Mouse (Mus musculus): ENCODE results near the gene Emc7.
"Not testable (repeated sequence)": the region's sequence is repeated elsewhere in the genome, so short reads cannot be mapped to it uniquely, and the experiment has no call there.

The Emc7 gene

DNA sequence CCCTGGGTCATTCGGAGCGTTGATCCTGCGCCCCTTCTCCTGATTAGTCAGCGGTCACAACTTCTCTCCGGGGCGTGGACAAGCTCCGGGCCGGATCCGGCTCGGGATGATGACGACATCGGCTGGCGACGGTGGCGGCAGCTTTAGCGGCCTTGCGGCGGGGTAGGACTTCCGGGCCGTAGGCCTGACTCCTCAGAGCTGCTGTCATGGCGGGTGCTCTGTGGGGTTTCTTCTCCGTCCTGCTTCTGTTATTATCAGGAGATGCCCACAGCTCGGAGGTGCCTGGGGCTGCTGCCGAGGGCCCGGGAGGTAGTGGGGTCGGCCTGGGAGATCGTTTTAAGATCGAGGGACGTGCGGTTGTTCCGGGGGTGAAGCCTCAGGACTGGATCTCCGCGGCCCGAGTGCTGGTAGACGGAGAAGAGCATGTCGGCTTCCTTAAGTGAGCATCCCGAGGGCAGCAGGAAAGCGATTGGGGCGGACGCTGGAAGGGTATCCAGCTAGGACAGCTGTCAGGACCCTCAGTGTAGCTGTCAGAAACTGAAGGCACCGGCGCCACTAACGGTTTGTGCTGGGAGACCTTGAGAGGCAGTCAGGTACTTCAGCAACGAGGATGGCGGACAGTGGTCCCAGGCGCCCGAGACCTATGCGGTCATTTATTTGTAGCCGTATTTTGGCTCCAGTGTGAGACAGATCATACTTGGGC is at the start of gene Emc7:
Gene Emc7, plus strand, starts transcription at position 136 of the 703 bp plus-strand sequence.
- DNase-seq (ENCODE audit: low spot score in 2 of 2): peak; percentile 96 to 99

DNA sequence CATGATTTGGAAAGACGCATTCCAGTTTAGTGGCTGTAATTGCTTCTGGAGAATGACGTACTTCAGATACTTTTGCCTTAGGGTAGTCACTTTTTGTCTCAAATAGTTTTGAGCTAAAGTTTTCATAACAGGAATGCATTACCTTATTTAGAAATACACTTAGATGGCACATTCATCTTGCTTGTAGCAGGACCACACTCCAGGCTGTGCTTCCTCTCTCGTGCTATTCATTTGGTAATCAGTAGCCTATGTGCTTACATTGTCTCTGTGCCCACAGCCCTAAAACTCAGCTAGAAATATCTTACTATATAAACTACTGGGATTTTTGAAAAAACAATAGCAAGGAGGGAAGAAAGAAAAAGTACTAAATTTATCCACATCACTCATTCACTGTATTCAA is 47.8 kb upstream of the Emc7 start:
- no peak for DNase-seq (ENCODE audit: low spot score in 2 of 2)

DNA sequence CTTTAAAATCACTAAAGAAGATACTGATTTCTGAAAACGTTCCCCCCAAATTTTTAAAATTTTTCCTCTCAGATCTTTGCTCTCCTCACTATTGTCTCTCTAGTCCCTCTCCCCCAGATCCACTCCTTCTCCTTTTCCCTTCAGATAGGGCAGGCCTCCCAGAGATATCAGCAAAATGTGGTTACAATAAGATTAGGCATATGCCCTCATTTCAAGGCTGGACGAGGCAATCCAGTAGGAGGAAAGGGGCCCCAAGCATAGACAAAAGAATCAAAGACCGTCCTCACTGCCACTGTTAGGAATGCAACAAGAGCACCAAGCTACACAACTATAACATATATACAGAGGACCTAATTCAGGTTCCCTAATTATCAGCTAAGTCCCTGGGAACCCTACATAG is 29.5 kb upstream of the Emc7 start:
- no peak for DNase-seq (ENCODE audit: low spot score in 2 of 2)

DNA sequence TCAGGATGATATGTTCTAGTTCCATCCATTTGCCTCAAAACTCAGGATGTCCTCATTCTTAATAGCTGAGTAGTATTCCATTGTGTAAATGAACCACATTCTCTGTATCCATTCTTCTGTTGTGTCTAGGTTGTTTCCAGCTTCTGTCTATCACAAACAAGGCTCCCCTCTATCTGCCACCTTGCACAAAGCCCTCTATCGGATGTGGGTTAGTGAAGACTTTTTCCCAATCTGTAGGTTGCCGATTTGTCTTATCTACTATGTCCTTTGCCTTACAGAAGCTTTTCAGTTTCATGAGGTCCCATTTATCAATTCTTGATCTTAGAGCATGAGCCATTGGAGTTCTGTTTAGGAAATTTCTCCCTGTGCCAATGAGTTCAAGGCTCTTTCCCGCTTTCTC is 26.3 kb upstream of the Emc7 start:
- not testable (repeated sequence) for DNase-seq (ENCODE audit: low spot score in 2 of 2)

DNA sequence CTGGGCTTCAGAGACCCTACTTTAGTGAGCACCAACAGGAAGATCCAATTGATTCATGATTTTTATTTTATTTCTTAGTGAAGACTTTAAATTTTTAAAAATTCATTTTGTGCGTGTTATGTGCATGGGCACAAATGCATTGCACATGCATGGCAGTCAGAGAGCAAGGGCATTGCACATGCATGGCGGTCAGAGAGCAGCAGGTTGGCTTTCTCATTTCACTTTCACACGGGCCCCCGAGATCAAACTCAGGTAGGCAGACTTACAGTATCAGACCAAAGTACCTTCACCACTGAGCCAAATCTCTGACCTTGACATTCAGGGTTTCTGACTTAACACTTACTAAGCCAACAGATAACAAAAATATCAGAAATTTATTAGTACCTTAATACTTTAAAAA is 25.1 kb upstream of the Emc7 start:
- DNase-seq (ENCODE audit: low spot score in 2 of 2): no peak

DNA sequence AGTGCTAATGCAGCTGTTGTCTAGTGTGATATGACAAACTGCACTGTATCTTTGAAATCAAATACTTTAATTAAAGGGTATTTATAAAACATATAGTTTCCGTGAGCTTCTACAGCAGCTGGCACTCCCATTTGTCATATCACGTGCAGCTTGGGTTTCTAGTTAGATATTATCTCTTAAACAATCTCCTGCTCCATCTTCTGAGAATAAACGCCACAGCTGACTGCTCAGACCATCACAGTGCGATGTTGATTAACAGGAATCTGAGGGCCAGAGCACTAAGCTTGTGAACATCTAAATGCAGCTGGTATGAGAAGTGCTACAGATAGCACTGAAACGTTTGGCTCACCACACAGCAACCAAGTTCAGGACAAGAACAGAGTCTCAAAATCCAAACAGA is 24.4 kb upstream of the Emc7 start:
- DNase-seq (ENCODE audit: low spot score in 2 of 2): no peak

DNA sequence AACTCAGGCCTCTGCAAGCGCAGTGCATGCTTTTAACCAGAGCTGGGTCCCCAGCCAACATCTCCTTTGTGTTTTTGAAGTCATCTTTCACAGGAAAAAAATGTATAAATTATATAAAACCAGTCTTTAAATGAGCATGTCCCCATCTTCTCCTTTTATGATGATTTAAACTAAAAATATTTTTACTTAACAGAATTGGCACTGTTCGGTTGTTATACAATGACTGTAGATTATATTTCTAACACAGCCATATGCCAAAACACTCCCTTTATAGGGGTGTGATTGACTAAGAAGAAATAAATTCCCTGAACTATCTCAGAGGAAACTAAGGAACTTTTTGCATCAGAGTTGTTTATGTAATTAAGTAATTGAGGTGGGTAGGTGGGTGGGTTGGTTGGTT is 22.3 kb upstream of the Emc7 start:
- no peak for DNase-seq (ENCODE audit: low spot score in 2 of 2)

DNA sequence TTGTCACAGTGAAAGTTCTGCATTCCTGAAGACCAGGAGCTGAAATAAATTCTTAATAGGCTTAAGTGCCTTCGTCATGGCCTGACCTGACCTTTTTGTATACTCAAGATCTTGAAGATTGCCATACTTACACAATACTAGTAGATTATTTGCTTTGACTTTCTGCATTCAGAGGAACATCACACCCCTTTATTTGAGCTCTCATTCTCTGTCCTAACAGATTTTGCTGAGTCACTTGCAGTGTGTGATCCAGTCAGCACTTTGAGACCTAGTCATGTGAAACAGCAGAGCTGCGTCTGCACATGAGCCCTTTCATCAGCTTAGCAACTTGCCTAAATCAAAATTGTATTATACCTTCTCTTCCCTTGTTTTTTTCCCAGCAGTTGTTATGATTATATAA is 21.4 kb upstream of the Emc7 start:
- no peak for DNase-seq (ENCODE audit: low spot score in 2 of 2)

DNA sequence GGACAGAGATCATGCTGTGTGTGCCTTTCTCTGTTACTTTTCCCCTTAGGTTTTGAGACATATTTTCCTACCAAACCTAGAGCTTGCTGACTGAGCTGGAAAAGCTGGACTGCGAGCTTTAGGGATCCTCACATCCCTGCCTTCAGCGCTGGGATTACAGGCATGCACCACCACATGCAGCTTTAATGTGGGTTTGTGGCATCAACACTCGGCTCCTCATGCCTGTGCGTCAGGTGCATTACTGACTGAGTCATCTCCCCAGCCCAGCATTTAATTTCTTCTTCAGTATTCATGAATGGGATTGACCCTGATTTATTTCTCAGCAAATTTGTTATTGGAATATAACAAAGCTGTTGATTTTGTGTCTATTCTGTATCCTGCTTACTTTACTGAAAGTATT is 18.5 kb upstream of the Emc7 start:
- DNase-seq (ENCODE audit: low spot score in 2 of 2): no peak

DNA sequence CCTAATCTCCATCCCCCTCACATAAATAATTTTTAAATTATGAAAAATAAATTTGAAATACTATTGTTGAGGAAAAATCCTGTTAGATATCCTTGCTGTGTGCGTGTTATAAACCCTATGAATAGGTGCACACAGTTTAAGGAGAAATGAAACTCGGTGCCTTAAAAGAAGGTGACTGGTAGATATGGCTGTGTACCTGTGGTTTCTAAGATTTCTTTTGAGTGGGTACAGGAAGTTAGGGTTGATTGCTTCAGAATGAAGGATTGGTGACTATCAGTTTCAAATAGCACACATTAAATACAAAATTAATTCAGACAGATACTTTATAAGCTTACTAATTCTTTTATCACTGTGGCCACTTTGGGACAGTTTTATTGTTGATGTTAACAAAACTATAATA is 17.2 kb upstream of the Emc7 start:
- DNase-seq (ENCODE audit: low spot score in 2 of 2): no peak

DNA sequence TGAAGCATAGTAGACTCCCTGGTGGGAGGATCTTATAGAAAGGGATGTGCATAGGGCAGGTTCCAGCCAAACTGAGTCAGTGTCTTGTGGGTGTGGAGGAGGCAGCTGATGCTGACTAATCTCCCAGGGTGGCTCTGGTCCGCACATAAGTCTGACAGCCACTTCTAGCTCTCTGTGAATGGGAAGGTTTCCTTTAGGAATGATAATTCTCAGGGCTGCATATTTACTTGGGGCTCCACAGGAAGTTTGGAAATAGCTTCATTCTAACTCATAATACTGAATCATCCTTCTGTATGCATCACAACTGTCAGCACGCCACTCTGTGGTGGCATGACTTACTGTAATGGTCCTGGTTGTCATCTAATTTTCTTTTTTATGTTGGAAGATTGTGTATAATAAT is 11.3 kb upstream of the Emc7 start:
- peak; percentile 56 to 59 for DNase-seq (ENCODE audit: low spot score in 2 of 2)

DNA sequence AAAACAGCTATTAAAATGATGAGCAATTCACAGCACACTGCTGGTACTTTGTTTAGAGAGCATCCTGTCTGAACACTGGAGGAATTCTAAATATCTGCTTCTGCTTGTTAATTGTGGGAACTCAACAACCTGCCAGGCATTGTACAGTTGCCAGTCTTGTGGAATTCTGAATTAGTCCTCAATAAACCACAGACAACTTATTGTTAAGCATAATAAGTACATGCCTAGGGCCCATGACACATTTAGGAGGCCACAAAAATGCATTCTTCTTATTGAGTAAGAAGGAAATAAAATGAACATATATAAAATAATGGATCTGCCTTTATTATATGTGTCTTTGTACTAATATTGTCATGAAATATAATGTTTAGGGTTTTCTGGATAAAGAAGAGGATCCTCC is 9.3 kb upstream of the Emc7 start:
- DNase-seq (ENCODE audit: low spot score in 2 of 2): no peak

DNA sequence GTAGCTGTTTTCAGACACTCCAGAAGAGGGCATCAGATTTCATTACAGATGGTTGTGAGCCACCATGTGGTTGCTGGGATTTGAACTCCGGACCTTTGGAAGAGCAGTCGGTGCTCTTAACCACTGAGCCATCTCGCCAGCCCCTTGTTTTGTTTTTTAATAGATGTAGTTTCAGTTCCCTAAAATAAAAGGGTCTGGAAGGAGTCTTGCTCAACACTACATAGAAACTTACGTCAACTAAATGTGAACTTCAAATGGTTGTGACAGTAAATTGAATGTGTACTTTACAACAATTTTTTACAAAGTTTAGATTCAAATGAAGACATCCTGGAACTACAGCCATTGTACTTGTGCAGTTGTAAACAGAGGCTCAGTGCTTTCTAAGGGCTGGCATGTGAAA is 6.8 kb upstream of the Emc7 start:
- DNase-seq (ENCODE audit: low spot score in 2 of 2): not testable (repeated sequence)

DNA sequence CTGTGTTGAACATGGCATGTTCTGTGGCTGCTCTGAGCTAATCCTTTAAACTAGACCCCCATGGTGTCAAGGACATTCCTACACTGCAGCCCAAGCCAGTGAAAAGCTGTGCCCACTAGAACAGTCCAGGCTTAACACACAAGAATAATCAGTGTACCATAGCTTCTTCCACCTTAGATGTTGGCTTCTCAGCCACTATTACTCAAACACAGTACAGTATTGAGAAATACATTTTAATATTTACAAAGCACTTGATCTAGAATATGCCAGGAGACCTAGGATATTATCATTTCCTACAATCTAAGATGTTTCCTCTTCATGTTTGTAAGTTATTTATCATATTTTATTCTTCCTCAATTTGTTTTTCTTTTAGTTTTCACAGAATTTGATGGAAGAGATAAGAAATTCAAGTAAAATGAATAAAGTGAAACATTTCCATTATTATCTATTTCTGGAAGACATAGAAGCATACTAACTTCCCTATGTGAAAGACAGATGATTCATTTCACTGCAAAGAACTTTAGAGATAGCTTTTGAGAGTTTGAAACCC is 6.2 kb upstream of the Emc7 start:
- no peak for DNase-seq (ENCODE audit: low spot score in 2 of 2)

DNA sequence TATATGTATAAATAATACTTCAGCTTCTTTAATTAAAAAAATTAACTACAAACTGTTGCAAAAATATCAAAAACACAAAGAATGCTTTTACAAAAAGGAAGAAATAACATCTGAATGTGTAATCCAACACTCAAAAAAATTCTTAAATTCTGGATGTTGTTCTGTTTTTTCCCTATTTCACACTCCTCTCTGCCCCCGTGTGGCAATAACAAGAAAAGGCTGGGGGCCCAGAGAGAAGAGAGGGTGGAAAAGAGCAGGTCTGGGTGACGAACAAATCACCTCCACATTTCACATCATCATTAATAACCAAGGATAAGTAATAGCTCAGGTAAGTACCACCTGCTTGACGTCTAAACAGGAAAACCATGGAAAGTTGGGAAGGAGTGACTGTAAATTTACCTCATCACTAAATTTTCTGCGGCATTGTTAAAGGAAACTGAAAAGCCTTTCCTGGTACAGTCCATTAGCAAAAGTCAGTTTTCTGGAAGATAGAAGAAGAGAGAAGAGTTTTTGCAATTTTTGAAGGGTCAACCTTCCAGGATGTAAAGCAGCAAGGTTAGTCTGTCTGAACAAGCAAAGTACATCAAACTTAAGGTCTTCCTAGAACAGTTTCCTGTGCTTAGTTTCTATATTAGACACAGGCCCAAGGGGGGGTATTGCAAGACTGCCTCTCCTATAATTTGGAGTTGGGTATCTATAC is 5.0 kb upstream of the Emc7 start:
- no peak for DNase-seq (ENCODE audit: low spot score in 2 of 2)

DNA sequence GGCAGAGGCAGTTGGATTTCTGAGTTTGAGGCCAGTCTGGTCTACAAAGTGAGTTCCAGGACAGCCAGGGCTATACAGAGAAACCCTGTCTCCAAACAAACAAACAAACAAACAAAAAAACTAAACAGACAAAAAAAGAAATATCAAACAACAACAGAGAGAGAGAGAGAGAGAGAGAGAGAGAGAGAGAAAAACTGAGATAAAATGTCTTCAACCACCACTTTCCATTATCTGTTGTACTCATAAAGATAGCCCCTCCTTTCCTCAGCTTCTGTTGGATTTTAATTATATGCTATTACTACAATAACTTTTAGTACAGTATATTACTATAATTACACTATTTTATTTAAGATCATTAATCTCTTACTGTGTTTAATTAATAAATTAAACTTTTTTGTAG is 2.3 kb upstream of the Emc7 start:
- DNase-seq (ENCODE audit: low spot score in 2 of 2): not testable (repeated sequence)

DNA sequence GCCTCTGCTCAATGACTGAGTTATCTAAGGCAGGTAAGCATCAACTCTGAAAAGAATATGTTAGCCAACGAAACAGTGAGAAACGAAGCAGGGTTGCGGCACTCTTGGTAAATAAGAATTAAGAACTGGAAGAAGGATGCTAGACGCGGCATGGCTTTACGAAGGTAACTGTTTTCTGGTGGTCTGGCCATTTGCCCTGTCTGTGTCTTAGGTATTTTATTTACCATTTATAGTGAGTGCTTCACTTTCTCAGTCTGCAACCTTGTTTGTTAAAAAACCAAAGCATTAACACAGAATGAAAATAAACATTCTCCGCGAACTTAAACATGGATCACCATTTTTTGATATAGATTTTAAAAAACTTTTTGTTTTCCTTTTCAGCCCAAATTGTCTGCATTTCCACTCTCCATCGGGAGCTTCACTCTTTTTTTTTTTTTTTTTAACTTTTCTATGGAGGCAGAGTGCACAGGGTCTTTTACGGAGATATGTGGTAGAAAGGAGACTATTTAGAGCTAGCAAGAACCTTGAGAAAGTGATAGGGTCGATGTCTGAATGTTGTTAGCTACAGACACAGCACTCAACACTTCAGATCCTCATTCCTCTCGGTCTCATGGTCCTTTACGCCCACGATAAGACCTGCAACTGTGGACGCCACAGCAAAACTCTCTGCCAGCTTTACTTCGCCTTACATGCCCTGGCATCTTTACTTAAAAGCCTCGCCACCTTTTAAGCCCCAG is 504 bp upstream of the Emc7 start:
- no peak for DNase-seq (ENCODE audit: low spot score in 2 of 2)

DNA sequence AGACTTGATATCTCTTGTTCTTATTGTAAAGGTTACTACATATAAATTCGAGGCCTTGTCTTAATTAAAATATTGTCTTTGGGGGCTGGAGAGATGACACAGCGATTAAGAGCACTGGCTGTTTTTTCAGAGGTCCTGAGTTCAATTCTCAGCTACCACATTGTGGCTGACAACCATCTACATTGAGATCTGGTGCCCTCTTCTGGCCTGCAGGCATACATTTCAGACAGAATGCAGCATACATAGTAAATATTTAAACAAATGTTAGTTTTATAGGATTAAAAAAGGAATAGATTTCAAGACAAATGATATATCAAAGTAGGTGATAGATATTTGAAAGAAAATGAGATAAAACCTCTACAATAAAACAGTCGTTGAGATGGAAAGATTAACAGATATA is 5.8 kb downstream of the Emc7 start:
- no peak for DNase-seq (ENCODE audit: low spot score in 2 of 2)

DNA sequence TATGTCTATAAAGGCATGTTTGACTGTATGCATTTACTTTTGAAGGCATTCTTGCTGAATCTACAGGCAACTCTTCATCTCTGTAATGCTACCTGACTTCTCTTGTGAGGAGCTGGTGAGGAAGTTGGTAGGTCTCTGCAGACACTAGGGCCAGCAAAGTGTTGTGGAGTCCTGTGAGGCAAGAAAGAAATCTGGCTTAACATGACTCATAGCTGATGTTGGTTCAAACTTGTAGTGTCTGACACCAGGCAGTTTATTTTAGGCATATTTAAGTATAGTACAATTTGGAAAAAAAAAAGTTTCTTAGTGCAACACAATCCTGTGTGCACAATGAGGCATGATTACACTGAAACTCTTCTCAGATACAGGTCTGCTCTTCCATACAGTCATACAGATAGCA is 14.7 kb downstream of the Emc7 start:
- DNase-seq (ENCODE audit: low spot score in 2 of 2): no peak

DNA sequence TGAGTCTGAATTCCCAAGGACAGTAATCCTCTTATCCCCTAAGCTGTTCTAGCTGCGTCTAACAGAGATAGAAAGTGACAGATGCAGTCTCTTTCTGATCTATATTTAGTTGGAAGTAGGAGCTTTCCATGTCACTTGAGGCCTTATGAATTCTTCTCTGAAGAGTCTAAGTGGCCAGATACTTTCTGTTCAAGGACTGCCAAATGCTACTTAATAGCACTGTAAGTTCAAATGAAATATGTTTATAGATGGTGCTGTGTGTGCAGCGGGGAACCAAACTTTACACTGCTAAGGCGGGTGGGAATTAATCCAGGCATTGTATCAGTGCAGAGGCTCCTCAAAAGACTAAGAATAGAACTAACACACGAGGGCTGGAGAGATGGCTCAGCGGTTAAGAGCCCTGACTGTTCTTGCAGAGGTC is 16.2 kb downstream of the Emc7 start:
- DNase-seq (ENCODE audit: low spot score in 2 of 2): no peak

DNA sequence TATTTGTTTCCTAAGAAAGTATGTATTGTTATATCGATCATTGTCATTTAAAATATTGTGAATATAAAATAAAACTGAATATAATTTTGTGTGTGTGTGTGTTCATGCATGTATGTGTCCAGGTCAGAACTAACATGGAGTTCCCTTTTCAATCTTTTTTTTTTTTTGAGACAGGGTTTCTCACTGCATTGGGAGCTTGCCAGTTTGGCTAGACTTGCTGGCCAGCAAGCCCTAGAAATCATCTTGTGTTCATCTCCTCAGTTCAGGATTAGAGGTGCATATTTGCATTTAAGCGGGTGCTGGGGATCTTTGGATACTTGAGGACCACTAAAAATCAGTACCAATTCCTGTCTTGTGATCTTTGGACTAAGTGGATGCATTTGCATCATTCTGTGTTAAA is 17.3 kb downstream of the Emc7 start:
- DNase-seq (ENCODE audit: low spot score in 2 of 2): no peak

DNA sequence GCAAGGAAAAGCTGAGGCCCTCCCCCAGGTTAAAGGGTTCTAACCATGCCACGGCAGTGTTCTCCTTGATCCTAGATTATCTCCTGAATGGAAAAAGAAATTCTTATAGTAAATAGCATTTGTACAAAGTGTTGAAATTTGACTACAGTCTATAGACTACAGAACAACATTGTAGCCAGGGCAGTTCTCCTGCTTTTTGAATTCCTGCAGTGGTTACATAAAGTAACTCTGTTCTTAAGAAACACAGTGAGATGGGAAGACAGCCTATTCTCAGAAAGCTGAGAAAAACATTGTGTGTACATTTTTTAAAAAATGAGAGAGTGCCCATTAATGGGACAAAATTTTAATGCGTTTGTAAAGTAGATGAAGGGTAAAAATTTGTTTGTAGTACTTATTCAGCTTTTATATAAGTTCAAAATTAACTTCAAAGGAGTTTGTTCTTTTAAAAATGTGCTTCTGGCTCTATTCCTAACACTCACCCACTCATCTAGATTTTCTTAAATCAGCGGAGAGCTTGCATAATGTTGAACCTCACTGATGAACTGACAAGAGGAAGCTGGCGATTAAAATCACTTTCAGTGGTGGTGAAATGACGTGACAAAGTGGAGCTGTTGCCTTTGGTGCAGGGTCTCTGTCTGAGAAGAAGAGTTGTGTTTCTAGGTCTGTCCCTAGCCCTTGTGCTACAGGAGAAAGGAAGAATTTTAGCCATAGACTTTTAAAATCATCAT is 20.4 kb downstream of the Emc7 start:
- DNase-seq (ENCODE audit: low spot score in 2 of 2): peak in 1 of 2 experiments; percentile 28

All from right cerebral cortex, adult 2 months (tissue).